Mouse (Mus musculus): ENCODE measurements at regions not wholly inside any gene's neighbourhood (a gene's known extent, or its start where the extent isn't known, plus 50 kb on each side); places are given as distances from the start of the nearest gene placed in this dataset.

DNA sequence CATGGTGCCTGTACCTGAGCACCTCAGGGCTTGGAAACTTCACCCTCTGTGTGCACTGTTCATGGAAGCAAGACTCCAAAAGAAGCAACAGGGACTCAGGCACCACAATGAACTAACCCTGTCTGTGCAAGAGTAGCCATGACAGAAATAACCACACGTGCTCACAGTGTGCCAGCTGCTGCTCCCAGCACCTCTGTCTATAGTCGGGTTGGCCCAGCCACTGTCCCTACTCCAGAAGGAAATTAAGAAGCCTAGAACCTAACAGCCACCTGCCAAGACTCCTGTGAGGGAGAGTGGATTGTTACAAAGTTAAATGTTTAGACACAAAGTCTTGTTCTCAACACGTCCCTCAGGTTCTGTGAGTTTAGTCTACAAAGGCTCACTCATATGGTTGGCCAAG is 102.7 kb upstream of the Tmem189 start:
- no peak for ATAC-seq (replicated peaks; ENCODE audit: low read depth, poor library complexity, severe bottlenecking)

DNA sequence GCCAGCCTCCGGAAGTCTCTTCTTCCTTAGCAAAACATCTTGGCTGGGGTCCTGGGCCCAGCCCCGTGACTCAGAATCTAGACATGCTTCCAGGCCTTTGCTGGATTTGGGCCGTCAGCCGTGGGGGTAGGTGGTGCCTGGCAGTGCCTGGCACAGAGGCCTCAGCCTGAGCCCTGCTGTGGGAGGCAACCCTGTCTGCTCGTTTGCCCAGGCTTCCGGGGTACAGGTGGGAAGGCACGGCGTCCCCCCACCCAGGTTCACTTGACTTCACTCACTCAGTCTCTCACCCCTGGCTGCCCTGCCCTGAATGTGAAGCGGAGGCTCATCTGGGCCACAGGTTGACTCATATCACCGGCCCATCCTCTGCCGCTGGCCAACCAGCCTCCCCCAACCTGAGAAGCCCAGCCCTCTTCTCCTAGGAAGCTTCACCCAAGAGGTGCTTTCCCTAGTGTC is 99.9 kb upstream of the Tmem189 start:
- ATAC-seq (replicated peaks; ENCODE audit: low read depth, poor library complexity, severe bottlenecking): no peak

DNA sequence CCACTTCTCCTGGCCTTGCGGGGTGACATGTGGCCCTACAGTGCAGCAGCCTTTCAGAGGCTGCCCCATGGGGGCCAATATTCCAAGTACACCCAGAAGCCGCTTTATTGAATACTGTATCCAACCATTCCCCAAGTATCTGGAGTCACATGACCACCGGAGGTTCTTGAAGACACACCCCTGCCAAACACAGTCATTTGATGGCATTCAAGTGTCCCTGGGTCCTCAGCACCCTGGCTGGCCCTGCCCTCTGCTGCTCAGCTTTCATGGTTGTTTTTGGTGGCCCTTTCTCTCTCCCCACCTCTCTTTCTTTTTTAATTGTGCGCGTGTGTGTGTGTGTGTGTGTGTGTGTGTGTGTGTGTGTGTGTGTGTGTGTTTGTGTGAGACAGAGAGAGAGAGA is 97.3 kb upstream of the Tmem189 start:
- no peak for ATAC-seq (replicated peaks; ENCODE audit: low read depth, poor library complexity, severe bottlenecking)

DNA sequence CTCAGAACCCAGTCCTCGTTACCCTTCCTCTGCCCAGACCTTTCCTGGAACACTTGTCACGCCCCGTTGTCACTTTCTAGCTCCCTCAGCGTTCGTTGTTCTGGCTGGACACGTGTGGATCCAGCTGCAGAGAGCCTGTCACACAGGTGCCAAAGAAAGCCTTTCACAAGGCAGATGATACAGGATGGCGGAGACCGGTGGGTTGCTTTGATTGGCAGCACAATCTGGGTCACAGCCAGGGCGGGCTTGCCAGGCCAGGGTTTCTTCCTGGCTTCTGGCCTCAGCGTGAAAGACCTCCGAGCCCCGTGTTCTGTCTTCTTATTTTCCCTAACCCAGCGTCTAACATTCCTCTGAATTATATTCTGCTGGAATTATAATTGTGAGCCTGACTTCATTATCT is 94.7 kb upstream of the Tmem189 start:
- no peak for ATAC-seq (replicated peaks; ENCODE audit: low read depth, poor library complexity, severe bottlenecking)

DNA sequence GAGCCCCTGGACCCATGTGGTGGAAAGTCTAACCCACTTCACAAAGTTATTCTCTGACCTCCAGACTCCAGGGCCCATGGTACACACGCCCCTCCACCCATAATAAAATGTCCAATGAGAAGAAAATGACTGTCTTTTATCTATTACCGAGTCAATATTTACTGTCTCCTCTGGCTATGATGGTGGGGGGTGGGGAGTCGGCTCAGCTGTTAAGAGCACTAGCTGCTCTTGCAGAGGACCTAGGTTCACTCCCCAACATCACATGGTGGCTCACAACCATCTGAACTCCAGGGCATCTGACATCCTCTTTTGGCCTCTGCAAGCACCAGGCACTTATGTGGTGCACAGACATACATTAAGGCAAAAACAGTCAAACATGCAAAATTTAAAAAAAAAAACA is 93.8 kb upstream of the Tmem189 start:
- ATAC-seq (replicated peaks; ENCODE audit: low read depth, poor library complexity, severe bottlenecking): no peak

DNA sequence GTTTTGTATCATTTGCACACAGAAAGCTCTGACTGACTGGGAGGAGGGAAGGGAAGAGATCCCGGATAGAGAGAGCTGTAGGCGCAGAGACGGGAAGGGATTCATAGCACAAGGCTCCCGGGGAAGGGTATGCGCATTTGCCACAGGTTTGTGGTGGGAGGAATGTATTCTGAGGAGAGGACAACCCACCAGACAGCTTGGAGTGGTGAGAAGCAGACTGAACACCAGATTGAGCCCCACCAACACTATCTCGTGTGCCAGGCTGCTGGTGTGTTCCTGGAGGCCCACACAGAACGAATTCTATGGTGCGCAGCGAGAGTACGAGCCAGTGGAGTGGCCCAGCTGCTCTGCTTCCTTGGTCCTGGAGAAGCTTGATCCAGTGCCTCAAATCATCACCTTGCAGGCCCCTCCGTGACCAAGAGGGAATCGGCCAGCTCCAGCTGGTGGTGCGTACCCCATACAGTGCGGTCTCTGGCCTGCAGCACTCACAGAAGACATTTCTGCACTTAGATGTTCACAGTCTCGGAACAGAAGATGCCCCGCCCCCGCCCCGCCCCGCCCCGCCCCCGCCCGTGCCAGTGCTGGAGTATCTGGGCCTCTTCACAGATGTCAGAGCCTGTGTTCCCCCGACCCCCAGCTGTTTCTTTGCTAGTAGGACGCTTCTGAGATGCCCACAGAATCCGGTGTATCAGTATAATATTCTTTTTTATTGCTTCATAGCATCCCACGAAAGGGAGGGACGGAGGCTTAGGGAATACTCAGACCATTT is 92.8 kb upstream of the Tmem189 start:
- no peak for ATAC-seq (replicated peaks; ENCODE audit: low read depth, poor library complexity, severe bottlenecking)

DNA sequence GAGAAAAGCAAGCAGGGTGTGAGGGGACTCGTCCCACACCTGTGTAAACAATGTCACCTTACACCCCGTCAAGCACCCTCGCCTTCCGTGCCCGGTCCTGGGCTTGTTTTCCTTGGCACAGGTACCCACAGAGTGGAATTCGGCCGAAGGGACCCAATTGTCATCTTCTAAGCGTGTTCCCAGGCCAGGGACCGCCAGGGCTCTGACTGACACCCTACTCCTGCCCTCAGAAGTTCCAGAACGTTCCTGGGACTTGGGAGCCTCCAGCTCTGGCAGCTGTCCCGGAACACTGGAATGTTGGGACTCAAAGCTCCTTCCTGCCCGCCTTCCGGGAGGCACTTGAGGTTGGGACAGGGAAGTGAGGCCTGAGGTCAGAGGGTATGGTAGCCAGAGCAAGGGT is 91.9 kb upstream of the Tmem189 start:
- no peak for ATAC-seq (replicated peaks; ENCODE audit: low read depth, poor library complexity, severe bottlenecking)

DNA sequence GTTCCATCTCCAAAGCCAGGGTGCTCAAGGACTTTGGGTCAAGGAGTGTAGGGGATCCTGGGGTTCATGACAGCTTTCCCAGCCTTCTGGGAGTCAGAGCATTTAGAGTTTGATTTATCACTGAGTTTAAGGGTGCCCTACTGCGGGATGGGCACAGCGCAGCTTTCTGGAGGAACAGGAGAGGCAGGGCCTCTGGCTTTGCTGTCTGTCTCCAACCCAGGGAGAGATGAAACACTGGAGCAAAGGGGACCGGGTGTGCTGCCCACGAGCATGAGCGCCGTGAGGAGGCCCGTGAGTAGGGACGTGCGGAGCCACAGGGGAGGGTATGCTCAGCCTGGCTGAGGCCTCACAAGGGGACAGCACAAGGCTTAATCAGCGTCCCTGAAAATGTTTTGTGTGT is 89.1 kb upstream of the Tmem189 start:
- no peak for ATAC-seq (replicated peaks; ENCODE audit: low read depth, poor library complexity, severe bottlenecking)

DNA sequence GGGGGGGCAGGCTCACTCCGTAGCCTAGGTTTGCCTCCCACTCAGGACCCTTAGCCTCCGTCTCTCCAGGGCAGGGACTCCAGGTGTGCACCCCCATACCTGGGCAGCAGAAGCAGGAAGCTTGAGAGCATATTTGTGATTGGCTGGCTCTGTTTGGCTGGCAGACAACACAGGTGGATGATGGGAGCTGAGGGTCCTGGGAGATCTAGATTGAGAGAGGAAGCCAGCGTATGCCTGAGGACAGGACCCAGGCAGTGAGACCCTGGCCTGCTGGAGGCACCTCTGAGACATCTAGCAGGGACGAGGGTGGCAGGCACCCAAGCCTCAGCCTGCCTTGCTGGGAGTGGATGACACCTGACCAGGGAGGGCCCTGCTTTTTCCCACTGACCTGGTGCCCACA is 88.6 kb upstream of the Tmem189 start:
- no peak for ATAC-seq (replicated peaks; ENCODE audit: low read depth, poor library complexity, severe bottlenecking)

DNA sequence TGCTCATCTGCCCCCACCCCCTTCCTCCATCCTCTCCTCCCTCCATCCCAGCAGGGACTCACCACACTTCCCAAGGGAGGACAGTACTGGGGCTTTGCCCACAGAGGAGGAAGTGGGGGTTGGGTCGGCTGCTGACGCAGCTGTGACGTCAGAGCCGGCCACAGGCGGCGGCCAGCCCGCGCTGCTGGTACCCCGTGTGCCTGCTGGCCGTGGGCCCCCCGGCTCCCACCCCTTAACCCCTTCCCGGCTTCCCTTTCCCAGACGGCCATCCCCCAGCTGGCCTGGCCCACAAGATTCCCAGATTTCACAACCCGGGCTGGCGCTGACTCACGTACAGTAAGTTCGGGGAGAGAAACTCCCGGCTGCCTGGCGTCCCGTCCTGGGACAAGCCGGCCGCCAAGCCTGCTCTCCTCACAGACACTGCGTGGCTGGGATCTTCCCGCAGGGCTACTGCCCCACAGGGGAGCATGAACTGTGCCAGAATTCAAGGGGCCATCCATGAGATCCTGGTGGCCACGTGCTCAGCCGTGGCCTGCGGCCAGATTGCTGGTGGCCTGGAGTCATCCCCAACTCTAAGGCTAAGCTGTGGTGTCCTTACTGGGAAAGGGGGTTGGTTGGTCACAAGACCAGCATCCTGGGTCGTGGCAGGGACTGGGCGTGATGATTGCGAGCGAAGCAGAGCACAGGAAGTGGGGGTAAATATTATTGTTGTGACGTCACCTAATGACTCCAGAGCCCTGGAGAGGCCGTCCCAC is 87.9 kb upstream of the Tmem189 start:
- peak; percentile 48 for ATAC-seq (replicated peaks; ENCODE audit: low read depth, poor library complexity, severe bottlenecking)

DNA sequence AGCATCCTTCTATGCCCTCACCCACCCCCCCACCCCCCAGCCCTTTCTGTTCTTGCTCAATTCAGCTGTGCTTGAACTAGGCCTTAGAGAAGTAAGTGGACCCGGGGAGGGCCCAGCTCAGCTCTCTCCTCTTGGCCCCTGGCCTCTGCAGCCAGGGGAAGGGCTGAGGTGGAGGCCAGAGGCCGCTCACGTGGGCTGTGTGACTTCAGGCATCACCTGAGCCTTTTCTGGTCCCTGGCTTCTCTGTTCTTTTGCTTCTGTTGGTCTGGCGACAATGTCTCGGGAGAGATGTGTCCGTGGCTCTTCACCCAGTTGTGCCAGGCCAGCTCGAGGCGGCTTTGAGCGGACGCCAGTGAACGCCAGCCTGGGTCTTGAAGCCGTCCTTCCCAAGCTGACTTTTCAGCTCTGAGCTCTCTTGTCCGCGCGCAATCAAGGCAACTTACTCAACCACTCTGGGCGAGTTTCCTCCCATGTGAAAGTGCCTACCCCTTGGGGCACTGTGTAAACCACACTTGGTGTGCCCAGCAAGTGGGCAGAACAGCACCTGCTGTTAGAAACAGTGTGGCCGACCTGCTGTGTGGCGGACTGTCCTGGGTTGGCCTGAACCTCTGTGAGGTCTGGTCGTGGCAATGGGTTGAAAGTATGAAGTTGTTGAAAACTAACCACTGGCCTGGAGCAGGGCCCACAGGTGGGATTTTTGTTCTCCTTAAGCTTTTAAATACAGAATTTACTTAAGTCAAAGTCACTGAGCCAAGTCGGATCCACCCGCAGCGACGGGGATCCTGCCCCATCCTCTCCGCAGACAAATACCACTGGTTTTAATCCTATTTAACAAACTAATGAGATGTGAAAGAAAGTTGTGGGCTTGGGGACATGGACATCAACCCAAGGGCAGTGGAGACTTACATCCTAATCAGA is 86.9 kb upstream of the Tmem189 start:
- ATAC-seq (replicated peaks; ENCODE audit: low read depth, poor library complexity, severe bottlenecking): no peak

DNA sequence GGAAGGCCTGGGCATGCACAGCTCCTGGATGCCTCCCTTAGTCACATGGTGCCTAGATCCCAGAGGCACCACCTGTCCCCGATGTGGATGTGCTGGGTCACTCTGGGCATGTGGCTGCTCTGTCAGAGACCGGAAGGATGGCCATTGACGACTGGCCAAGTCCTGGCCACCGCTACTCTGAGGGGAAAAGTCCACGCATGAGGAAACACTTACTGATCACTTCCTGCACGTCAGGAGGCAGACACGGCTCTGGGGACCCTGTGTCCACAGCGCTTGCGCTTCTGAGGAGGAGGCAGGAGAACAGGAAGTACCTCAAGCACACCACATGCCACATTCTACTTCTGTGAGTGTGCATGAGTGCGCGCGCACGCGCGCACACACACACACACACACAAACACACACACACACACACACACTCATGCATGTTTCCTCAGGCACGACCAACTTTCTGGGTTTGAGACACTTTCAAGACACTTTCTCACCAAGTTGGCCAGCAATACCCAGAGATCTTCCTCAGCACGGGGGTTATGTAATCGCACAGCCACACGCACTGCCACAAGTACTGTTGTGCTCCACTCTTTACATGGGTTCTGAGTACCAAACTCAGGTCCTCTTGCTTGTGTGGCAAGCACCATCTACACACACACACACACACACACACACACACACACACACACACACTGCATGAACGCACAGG is 85.7 kb upstream of the Tmem189 start:
- peak; percentile 74 for ATAC-seq (replicated peaks; ENCODE audit: low read depth, poor library complexity, severe bottlenecking)

DNA sequence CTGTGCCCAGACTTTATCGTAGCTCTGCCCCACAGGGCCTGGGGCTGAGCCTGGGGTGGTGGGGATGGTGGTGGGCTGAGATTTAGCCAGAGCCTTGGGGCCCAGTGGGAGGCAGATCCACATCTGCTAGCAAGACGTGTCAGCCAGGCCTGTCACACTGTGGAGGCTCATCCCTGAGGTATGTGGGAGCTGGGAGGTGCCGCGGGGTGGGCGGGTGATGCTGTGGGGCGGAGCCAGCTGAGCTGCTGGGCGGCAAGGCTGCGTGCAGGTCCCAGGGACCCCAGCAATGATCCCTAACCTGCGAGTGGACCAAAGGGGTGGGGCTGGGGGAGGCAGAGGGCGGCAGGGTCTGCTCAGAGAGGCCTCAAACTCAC is 85.2 kb upstream of the Tmem189 start:
- 0 out of 2 replicates have a peak, but pooled peaks have one; percentile 3 for ATAC-seq (replicated peaks; ENCODE audit: low read depth, poor library complexity, severe bottlenecking)

DNA sequence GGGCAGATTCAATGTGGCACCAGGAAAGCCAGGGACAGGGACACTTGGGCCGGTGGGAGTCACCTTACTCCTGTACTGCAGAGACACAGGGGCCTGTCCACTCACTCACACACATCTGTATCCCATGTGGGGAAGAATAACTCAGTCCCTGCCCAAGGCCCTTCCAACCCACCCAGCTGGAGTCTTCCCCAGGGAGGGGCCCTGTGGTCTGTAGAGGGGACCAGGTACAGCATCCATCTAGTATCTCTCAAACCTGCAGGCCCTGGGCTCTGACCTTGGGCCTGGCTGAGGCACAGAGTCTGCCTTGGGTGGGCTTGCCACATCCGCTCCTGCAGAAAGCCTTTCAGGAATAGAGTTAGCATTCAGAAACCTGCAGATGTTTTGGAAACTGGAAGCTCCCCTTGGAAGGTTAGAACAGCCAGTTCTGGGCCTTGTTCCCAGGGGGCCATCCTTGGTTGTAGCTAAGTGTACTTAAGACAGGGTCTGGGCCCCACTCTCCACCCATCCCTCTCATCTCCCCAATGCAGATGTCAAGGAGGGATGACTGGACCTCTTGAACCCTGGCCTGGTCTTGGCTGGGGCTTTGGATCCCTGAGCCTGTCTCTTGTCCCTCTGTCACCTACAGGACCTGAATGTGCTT is 84.7 kb upstream of the Tmem189 start:
- ATAC-seq (replicated peaks; ENCODE audit: low read depth, poor library complexity, severe bottlenecking): no peak

DNA sequence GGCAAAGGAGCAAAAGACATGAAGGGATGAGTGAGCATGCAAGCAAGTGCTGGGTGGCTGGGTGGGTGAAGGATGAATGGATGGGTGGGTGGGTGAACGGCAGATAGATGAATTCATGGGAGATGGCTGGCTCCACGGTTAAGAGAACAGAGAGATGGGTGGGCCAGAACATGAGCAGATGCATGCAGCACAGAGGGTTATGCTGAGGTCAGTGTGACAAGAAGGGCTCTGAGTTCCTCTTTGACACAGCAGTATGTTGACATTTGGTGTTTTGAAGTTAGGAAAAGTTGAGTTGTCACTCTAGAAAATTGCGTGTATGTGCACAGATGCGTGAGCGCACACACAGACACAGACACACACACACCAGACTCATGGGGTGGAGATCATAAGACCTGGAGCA is 83.2 kb upstream of the Tmem189 start:
- ATAC-seq (replicated peaks; ENCODE audit: low read depth, poor library complexity, severe bottlenecking): no peak

DNA sequence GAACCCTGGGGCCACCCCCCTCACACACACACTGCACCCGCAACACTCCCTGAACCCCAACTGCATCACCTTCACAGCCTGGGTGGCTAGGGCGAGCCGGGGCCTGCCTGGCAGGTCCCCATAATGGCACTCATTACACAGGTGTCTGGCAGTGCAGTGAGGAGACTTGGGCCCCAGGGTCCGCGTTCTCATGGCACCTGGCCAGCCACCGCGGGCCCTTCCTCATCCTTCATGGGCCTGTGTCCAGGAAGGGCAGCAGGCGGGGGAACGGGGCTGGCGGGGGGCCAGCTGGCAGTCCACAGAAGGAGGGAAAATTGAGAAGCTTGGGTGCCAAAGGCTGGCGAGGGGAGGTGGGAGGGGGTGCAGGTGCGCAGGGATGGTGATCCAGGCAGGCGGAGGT is 78.3 kb upstream of the Tmem189 start:
- no peak for ATAC-seq (replicated peaks; ENCODE audit: low read depth, poor library complexity, severe bottlenecking)

DNA sequence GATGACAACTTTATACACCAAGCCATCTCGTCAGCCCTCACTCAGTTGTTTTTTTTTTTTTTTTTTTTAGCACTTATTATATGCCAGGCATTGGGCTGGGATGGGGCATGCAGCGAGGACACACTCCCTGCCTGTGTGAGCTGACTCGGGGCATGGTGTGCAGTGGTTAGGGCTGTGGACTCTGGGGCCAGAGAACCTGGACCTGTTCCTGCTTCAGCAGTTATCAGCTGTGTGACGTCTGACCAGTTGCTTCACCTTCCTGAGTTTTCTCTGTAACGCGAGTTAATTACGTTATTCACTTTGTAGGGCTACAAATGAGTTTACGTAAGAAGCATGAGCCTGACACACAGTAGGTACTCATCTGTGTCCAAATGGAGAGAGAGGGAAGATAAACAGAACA is 77.7 kb upstream of the Tmem189 start:
- no peak for ATAC-seq (replicated peaks; ENCODE audit: low read depth, poor library complexity, severe bottlenecking)

DNA sequence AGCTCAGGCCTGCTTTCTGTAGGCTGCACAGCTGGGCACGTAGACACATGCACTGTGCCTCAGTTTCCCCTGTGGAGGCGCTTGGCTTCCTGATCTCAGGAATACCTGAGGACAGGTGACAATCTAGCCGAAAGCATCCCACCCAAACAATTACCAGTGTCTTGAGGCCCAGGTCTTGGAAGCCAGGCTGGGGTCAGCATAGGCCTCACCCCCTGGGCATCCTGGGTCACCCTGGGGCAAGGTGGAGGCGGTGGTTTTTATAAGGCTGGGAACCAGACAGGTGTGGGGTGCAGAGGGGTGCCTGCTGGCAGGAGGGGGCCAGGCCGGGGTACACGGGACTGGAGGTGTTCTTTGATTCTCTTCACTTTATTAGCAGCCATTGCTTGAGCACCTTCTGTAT is 76.2 kb upstream of the Tmem189 start:
- ATAC-seq (replicated peaks; ENCODE audit: low read depth, poor library complexity, severe bottlenecking): no peak

DNA sequence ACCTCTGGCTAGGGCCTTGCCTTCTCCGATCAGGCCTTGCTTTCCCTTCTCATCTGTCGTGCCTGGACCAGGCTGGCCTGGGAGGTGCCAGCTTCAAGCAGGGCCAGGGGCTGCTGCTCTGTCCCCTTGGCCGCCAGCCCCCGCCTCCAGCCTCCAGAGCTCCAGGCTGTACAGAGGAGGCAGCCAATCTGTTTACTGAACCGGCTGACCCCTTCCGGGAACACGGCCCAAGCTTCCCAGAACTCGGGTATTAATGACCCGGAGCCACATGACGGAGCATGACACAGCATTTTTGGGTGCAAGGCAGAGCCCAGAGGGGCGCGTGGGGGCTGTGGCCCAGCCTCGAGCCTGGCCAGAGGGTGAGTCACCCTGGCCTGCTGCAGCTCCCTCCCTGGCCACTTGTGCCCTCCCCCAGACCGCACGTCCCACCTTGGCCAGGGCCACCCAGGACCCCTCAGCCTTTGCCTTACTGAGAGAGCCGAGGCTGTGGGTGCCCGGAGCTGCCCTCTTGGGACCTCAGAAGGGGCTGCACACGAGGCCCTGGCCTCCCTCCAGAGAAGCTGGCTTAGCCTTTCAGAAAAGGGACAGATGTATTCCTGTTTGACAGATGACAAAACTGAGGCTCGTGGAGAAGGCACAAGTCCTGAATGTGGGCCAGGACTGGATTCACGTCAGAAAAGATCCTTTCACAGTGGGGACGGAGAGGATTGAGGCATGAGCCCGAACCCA is 75.6 kb upstream of the Tmem189 start:
- ATAC-seq (replicated peaks; ENCODE audit: low read depth, poor library complexity, severe bottlenecking): peak; percentile 68
